Mouse (Mus musculus): ENCODE measurements around the gene Gm4756.
"Not testable (repeated sequence)": the region's sequence is repeated elsewhere in the genome, so short reads cannot be mapped to it uniquely, and the experiment has no call there.

Gm4756 gene

GRCm38 (mm10) chr12:72654698-72655097 lies 5.2 kb upstream of the Gm4756 start:
- peak; percentile 34 for DNase-seq (ENCODE audit: low read depth, low spot score)

GRCm38 (mm10) chr12:72648921-72649320 lies 540 bp downstream of the Gm4756 start:
- no peak for DNase-seq (ENCODE audit: low read depth, low spot score)

- no peak for DNase-seq (ENCODE audit: low read depth, low spot score)
Observed at GRCm38 (mm10) chr12:72638025-72638424, 11.4 kb downstream of the Gm4756 start.

- DNase-seq (ENCODE audit: low read depth, low spot score) = no peak
Observed at GRCm38 (mm10) chr12:72628751-72629150, 20.7 kb downstream of the Gm4756 start.

GRCm38 (mm10) chr12:72622853-72623496 lies 26.5 kb downstream of the Gm4756 start:
- DNase-seq (ENCODE audit: low read depth, low spot score) = no peak

GRCm38 (mm10) chr12:72621441-72621840 lies 28.0 kb downstream of the Gm4756 start:
- DNase-seq (ENCODE audit: low read depth, low spot score) = no peak

GRCm38 (mm10) chr12:72620856-72621255 lies 28.6 kb downstream of the Gm4756 start:
- no peak for DNase-seq (ENCODE audit: low read depth, low spot score)

- DNase-seq (ENCODE audit: low read depth, low spot score) = no peak
Observed at GRCm38 (mm10) chr12:72612053-72612452, 37.4 kb downstream of the Gm4756 start.

- DNase-seq (ENCODE audit: low read depth, low spot score) = not testable (repeated sequence)
Observed at GRCm38 (mm10) chr12:72598731-72599130, 50.7 kb downstream of the Gm4756 start.

GRCm38 (mm10) chr12:72594001-72594400 lies 55.5 kb downstream of the Gm4756 start:
- no peak for DNase-seq (ENCODE audit: low read depth, low spot score)

- DNase-seq (ENCODE audit: low read depth, low spot score) = no peak
Observed at GRCm38 (mm10) chr12:72592991-72593390, 56.5 kb downstream of the Gm4756 start.

GRCm38 (mm10) chr12:72585339-72585738 lies 64.1 kb downstream of the Gm4756 start:
- DNase-seq (ENCODE audit: low read depth, low spot score) = no peak

GRCm38 (mm10) chr12:72583099-72583498 lies 66.4 kb downstream of the Gm4756 start:
- no peak for DNase-seq (ENCODE audit: low read depth, low spot score)

- DNase-seq (ENCODE audit: low read depth, low spot score) = no peak
Observed at GRCm38 (mm10) chr12:72582021-72582420, 67.4 kb downstream of the Gm4756 start.

- DNase-seq (ENCODE audit: low read depth, low spot score) = no peak
Observed at GRCm38 (mm10) chr12:72564281-72564795, 85.1 kb downstream of the Gm4756 start.

GRCm38 (mm10) chr12:72554347-72554746 lies 95.1 kb downstream of the Gm4756 start:
- no peak for DNase-seq (ENCODE audit: low read depth, low spot score)

- DNase-seq (ENCODE audit: low read depth, low spot score) = no peak
Observed at GRCm38 (mm10) chr12:72538571-72538970, 110.9 kb downstream of the Gm4756 start.

GRCm38 (mm10) chr12:72536021-72536597 lies 113.4 kb downstream of the Gm4756 start, which contains the start of gene Pcnx4:
Gene Pcnx4, plus strand, starts transcription at chr12:72536383.
- DNase-seq (ENCODE audit: low read depth, low spot score) = peak; percentile 98

GRCm38 (mm10) chr12:72535599-72535998 lies 113.9 kb downstream of the Gm4756 start:
- DNase-seq (ENCODE audit: low read depth, low spot score) = no peak

GRCm38 (mm10) chr12:72533986-72534385 lies 115.5 kb downstream of the Gm4756 start:
- DNase-seq (ENCODE audit: low read depth, low spot score) = no peak

GRCm38 (mm10) chr12:72532303-72532702 lies 117.2 kb downstream of the Gm4756 start:
- DNase-seq (ENCODE audit: low read depth, low spot score) = no peak
